8 mouse cellular contexts compared by ENCODE assay signal in genomic region chr12:81781105-81781909, GRCm38 (mm10). TPM values are rescaled to one million over a fixed set of nuclear protein-coding genes. Genes with fewer than 3 reads are reported as not detected.
DNase-seq lines count a peak whose midpoint lies in the region; ATAC-seq lines count a peak whose summit lies in the region.

TSS of gene Map3k9 (minus strand) at chr12:81781175.

- H3K9me3 ChIP-seq in embryonic facial prominence, embryonic 11.5 days (replicated peaks; ENCODE audit: control insufficient read depth, low read length) = no peaks in the 10 kb centered on the region
- H3K9me3 ChIP-seq in midbrain, embryonic 11.5 days (ENCODE audit: control insufficient read depth, low read length) = no peaks in the 10 kb centered on the region

- intact Hi-C loops in left cerebral cortex, postnatal 4 days (cut with DNase I) = loop anchor here (10.0 kb wide), 1 partner anchor 797 kb away; no protein-coding TSS in a partner anchor

- under 1% methylated on average over 36 of the region's 56 CpGs for WGBS in embryonic facial prominence, embryonic 11.5 days
- under 1% methylated on average over 44 of the region's 56 CpGs for WGBS in midbrain, embryonic 11.5 days

- H3K9ac ChIP-seq in embryonic facial prominence, embryonic 11.5 days (replicated peaks; ENCODE audit: low read length) = peak within 1 kb of the TSS; percentile 71
- peak within 1 kb of the TSS; percentile 66 for H3K9ac ChIP-seq in midbrain, embryonic 11.5 days (ENCODE audit: low read length)

- peak within 1 kb of the TSS; percentile 63 for H3K4me3 ChIP-seq in embryonic facial prominence, embryonic 11.5 days (ENCODE audit: low read depth, low read length)
- H3K4me3 ChIP-seq in midbrain, embryonic 11.5 days (ENCODE audit: low read depth, low read length) = peak within 1 kb of the TSS; percentile 55

- H3K4me2 ChIP-seq in embryonic facial prominence, embryonic 11.5 days (ENCODE audit: low read depth, low read length) = peak within 1 kb of the TSS; percentile 90
- peak within 1 kb of the TSS; percentile 65 for H3K4me2 ChIP-seq in midbrain, embryonic 11.5 days

- peak; percentile 96 for ATAC-seq in embryonic facial prominence, embryonic 11.5 days (replicated peaks; ENCODE audit: insufficient number of reproducible peaks, low FRiP score, low TSS enrichment, low read depth)
- peak; percentile 98 for ATAC-seq in midbrain, embryonic 11.5 days (ENCODE audit: low FRiP score)

- H3K4me1 ChIP-seq in embryonic facial prominence, embryonic 11.5 days (ENCODE audit: control insufficient read depth, insufficient read depth, low read length) = no peaks in the 10 kb centered on the region; the same call in none of the 2 replicates
- H3K4me1 ChIP-seq in midbrain, embryonic 11.5 days (ENCODE audit: control insufficient read depth, insufficient read depth, low read length) = peaks cover 4% of the 10 kb centered on the region; the same call in 1 of the 2 replicates

- peaks cover 17% of the 10 kb centered on the region for H3K27me3 ChIP-seq in embryonic facial prominence, embryonic 11.5 days (ENCODE audit: control insufficient read depth, insufficient read depth, low read length)
- peaks cover 14% of the 10 kb centered on the region; the same call in 1 of the 2 replicates for H3K27me3 ChIP-seq in midbrain, embryonic 11.5 days (ENCODE audit: control insufficient read depth, insufficient read depth, low read length)

- 0 out of 2 replicates have a peak within 1 kb of the TSS, but pooled peaks have one; percentile 38 for H3K27ac ChIP-seq in embryonic facial prominence, embryonic 11.5 days (replicated peaks; ENCODE audit: low read depth, low read length)
- H3K27ac ChIP-seq in midbrain, embryonic 11.5 days (ENCODE audit: low read depth, low read length) = peak within 1 kb of the TSS; percentile 40; the same call in 1 of the 2 replicates

- peak; percentile 95 for DNase-seq in adrenal gland, postnatal 14 days
- peak; percentile 96 for DNase-seq in embryonic facial prominence, embryonic 11.5 days (ENCODE audit: low spot score)
- peak; percentile 100 for DNase-seq in heart, adult 11 months
- DNase-seq in kidney, adult 11 months = peak; percentile 95
- peak; percentile 93 for DNase-seq in left cerebral cortex, postnatal 4 days
- DNase-seq in midbrain, embryonic 11.5 days (ENCODE audit: low spot score, missing footprints) = peak; percentile 99
- peak; percentile 96 for DNase-seq in right cerebral cortex, postnatal 4 days
- DNase-seq in yolk sac, embryonic 10.5 days (ENCODE audit: low spot score) = peak; percentile 94

- no peaks in the 10 kb centered on the region for H3K36me3 ChIP-seq in embryonic facial prominence, embryonic 11.5 days (replicated peaks; ENCODE audit: control insufficient read depth, insufficient read depth, low read depth, low read length)
- no peaks in the 10 kb centered on the region for H3K36me3 ChIP-seq in midbrain, embryonic 11.5 days (ENCODE audit: control insufficient read depth, insufficient read depth, low read length)

RNA-seq across cellular contexts. Expression of gene Map3k9, which starts in this region (rescaled TPM):
- 1.0 and 2.0 TPM in 2 replicates for total RNA-seq in adrenal gland, postnatal 14 days (2021)
- polyA plus RNA-seq in embryonic facial prominence, embryonic 11.5 days (2014; fragmentation: Nextera tagmentation; extraction: Ambion mirVana) = 1.3 and 1.4 TPM in 2 replicates
- 10 to 100 TPM; 86.1 to 90.5 TPM for total RNA-seq in left cerebral cortex, postnatal 4 days (2021)
- 1.9 and 2.2 TPM in 2 replicates for polyA plus RNA-seq in midbrain, embryonic 11.5 days (2014; fragmentation: Nextera tagmentation; extraction: Ambion mirVana)

Comparison
In these comparisons a context has a peak if more than half of its experiments do, and no peak if none do; other contexts are left out.
1. Peak in every context shown above with its lines: DNase-seq, ATAC-seq, H3K4me3 ChIP-seq and H3K27ac ChIP-seq.
2. RNA of gene Map3k9 (total RNA-seq): 86.1 to 90.5 TPM in left cerebral cortex, postnatal 4 days; 1.0 to 2.0 TPM in adrenal gland, postnatal 14 days; every median in the first group is over 10 times any median in the second.